Mouse (Mus musculus): ENCODE measurements at regions not wholly inside any gene's neighbourhood (a gene's known extent, or its start where the extent isn't known, plus 50 kb on each side); places are given as distances from the start of the nearest gene placed in this dataset.

- TF ChIP-seq CTCF (IDR thresholded peaks at IDR 0.05; ENCODE audit: low read depth, low read length) (no peak), EP300 (IDR thresholded peaks at IDR 0.05; ENCODE audit: insufficient read depth, low read depth, low read length) (no peak), POLR2A (IDR thresholded peaks at IDR 0.05; ENCODE audit: insufficient read depth, low read length) (no peak)
- Histone ChIP-seq H3K4me1 (ENCODE audit: control insufficient read depth, insufficient read depth, low read length) (no peaks in the 10 kb centered on the region), H3K9ac (ENCODE audit: low read depth, poor library complexity, severe bottlenecking) (no peak overlapping the region), H3K4me3 (ENCODE audit: low read depth, low read length) (no peak overlapping the region), H3K9me3 (replicated peaks; ENCODE audit: control insufficient read depth, insufficient read depth, low read length, poor library complexity, severe bottlenecking) (no peaks in the 10 kb centered on the region), H3K27ac (ENCODE audit: insufficient read depth, low read length) (no peak overlapping the region), H3K27me3 (ENCODE audit: control insufficient read depth, insufficient read depth, low read length, poor library complexity, severe bottlenecking) (no peaks in the 10 kb centered on the region), H3K36me3 (ENCODE audit: control insufficient read depth, insufficient read depth, low read length, poor library complexity, severe bottlenecking) (no peaks in the 10 kb centered on the region)
Observed at GRCm38 (mm10) chr15:59734376-59734775, 282.0 kb downstream of the 4933412E24Rik start.

GRCm38 (mm10) chr15:59733932-59734331 is 282.5 kb downstream of the 4933412E24Rik start:
- Histone ChIP-seq H3K9ac (ENCODE audit: low read depth, poor library complexity, severe bottlenecking) (no peak overlapping the region), H3K27me3 (ENCODE audit: control insufficient read depth, insufficient read depth, low read length, poor library complexity, severe bottlenecking) (no peaks in the 10 kb centered on the region), H3K36me3 (ENCODE audit: control insufficient read depth, insufficient read depth, low read length, poor library complexity, severe bottlenecking) (no peaks in the 10 kb centered on the region), H3K4me3 (ENCODE audit: low read depth, low read length) (no peak overlapping the region), H3K9me3 (replicated peaks; ENCODE audit: control insufficient read depth, insufficient read depth, low read length, poor library complexity, severe bottlenecking) (no peaks in the 10 kb centered on the region), H3K4me1 (ENCODE audit: control insufficient read depth, insufficient read depth, low read length) (no peaks in the 10 kb centered on the region), H3K27ac (ENCODE audit: insufficient read depth, low read length) (no peak overlapping the region)
- no peak for TF ChIP-seq EP300 (IDR thresholded peaks at IDR 0.05; ENCODE audit: insufficient read depth, low read depth, low read length)
- no peak for TF ChIP-seq POLR2A (IDR thresholded peaks at IDR 0.05; ENCODE audit: insufficient read depth, low read length)
- no peak for TF ChIP-seq CTCF (IDR thresholded peaks at IDR 0.05; ENCODE audit: low read depth, low read length)

- Histone ChIP-seq H3K4me1 (ENCODE audit: control insufficient read depth, insufficient read depth, low read length) (no peaks in the 10 kb centered on the region), H3K4me3 (ENCODE audit: low read depth, low read length) (no peak overlapping the region), H3K27ac (ENCODE audit: insufficient read depth, low read length) (no peak overlapping the region), H3K9ac (ENCODE audit: low read depth, poor library complexity, severe bottlenecking) (no peak overlapping the region), H3K27me3 (ENCODE audit: control insufficient read depth, insufficient read depth, low read length, poor library complexity, severe bottlenecking) (no peaks in the 10 kb centered on the region), H3K36me3 (ENCODE audit: control insufficient read depth, insufficient read depth, low read length, poor library complexity, severe bottlenecking) (no peaks in the 10 kb centered on the region), H3K9me3 (replicated peaks; ENCODE audit: control insufficient read depth, insufficient read depth, low read length, poor library complexity, severe bottlenecking) (no peaks in the 10 kb centered on the region)
- TF ChIP-seq EP300 (IDR thresholded peaks at IDR 0.05; ENCODE audit: insufficient read depth, low read depth, low read length) (no peak), CTCF (IDR thresholded peaks at IDR 0.05; ENCODE audit: low read depth, low read length) (no peak), POLR2A (IDR thresholded peaks at IDR 0.05; ENCODE audit: insufficient read depth, low read length) (no peak)
Observed at GRCm38 (mm10) chr15:59733031-59733810, 283.2 kb downstream of the 4933412E24Rik start.

GRCm38 (mm10) chr15:59731129-59731528 is 285.3 kb downstream of the 4933412E24Rik start:
- no peaks in the 10 kb centered on the region for H3K36me3 ChIP-seq (ENCODE audit: control insufficient read depth, insufficient read depth, low read length, poor library complexity, severe bottlenecking)
- no peaks in the 10 kb centered on the region for H3K9me3 ChIP-seq (replicated peaks; ENCODE audit: control insufficient read depth, insufficient read depth, low read length, poor library complexity, severe bottlenecking)
- H3K27me3 ChIP-seq (ENCODE audit: control insufficient read depth, insufficient read depth, low read length, poor library complexity, severe bottlenecking) = no peaks in the 10 kb centered on the region
- H3K4me3 ChIP-seq (ENCODE audit: low read depth, low read length) = no peak overlapping the region
- H3K9ac ChIP-seq (ENCODE audit: low read depth, poor library complexity, severe bottlenecking) = no peak overlapping the region
- TF ChIP-seq EP300 (IDR thresholded peaks at IDR 0.05; ENCODE audit: insufficient read depth, low read depth, low read length) = no peak
- no peak for TF ChIP-seq POLR2A (IDR thresholded peaks at IDR 0.05; ENCODE audit: insufficient read depth, low read length)
- TF ChIP-seq CTCF (IDR thresholded peaks at IDR 0.05; ENCODE audit: low read depth, low read length) = no peak
- H3K4me1 ChIP-seq (ENCODE audit: control insufficient read depth, insufficient read depth, low read length) = no peaks in the 10 kb centered on the region
- no peak overlapping the region for H3K27ac ChIP-seq (ENCODE audit: insufficient read depth, low read length)

- Histone ChIP-seq H3K4me3 (ENCODE audit: low read depth, low read length) (no peak overlapping the region), H3K9ac (ENCODE audit: low read depth, poor library complexity, severe bottlenecking) (no peak overlapping the region), H3K4me1 (ENCODE audit: control insufficient read depth, insufficient read depth, low read length) (no peaks in the 10 kb centered on the region), H3K9me3 (replicated peaks; ENCODE audit: control insufficient read depth, insufficient read depth, low read length, poor library complexity, severe bottlenecking) (no peaks in the 10 kb centered on the region), H3K27ac (ENCODE audit: insufficient read depth, low read length) (no peak overlapping the region), H3K27me3 (ENCODE audit: control insufficient read depth, insufficient read depth, low read length, poor library complexity, severe bottlenecking) (no peaks in the 10 kb centered on the region), H3K36me3 (ENCODE audit: control insufficient read depth, insufficient read depth, low read length, poor library complexity, severe bottlenecking) (no peaks in the 10 kb centered on the region)
- TF ChIP-seq EP300 (IDR thresholded peaks at IDR 0.05; ENCODE audit: insufficient read depth, low read depth, low read length) (no peak), POLR2A (IDR thresholded peaks at IDR 0.05; ENCODE audit: insufficient read depth, low read length) (no peak), CTCF (IDR thresholded peaks at IDR 0.05; ENCODE audit: low read depth, low read length) (no peak)
Observed at GRCm38 (mm10) chr15:59728817-59729560, 287.4 kb downstream of the 4933412E24Rik start.

- TF ChIP-seq POLR2A (IDR thresholded peaks at IDR 0.05; ENCODE audit: insufficient read depth, low read length) (no peak), EP300 (IDR thresholded peaks at IDR 0.05; ENCODE audit: insufficient read depth, low read depth, low read length) (no peak), CTCF (IDR thresholded peaks at IDR 0.05; ENCODE audit: low read depth, low read length) (no peak)
- Histone ChIP-seq H3K9me3 (replicated peaks; ENCODE audit: control insufficient read depth, insufficient read depth, low read length, poor library complexity, severe bottlenecking) (no peaks in the 10 kb centered on the region), H3K9ac (ENCODE audit: low read depth, poor library complexity, severe bottlenecking) (no peak overlapping the region), H3K4me3 (ENCODE audit: low read depth, low read length) (no peak overlapping the region), H3K36me3 (ENCODE audit: control insufficient read depth, insufficient read depth, low read length, poor library complexity, severe bottlenecking) (no peaks in the 10 kb centered on the region), H3K27ac (ENCODE audit: insufficient read depth, low read length) (no peak overlapping the region), H3K27me3 (ENCODE audit: control insufficient read depth, insufficient read depth, low read length, poor library complexity, severe bottlenecking) (no peaks in the 10 kb centered on the region), H3K4me1 (ENCODE audit: control insufficient read depth, insufficient read depth, low read length) (no peaks in the 10 kb centered on the region)
Observed at GRCm38 (mm10) chr15:59728131-59728601, 288.2 kb downstream of the 4933412E24Rik start.

Measured in ES-Bruce4 (cell line).